7 mouse cellular contexts compared by ENCODE assay signal in genomic region chr19:53140044-53140803, GRCm38 (mm10). TPM values are rescaled to one million over a fixed set of nuclear protein-coding genes. Genes with fewer than 3 reads are reported as not detected.
DNase-seq lines count a peak whose midpoint lies in the region; ATAC-seq and TF ChIP-seq lines count a peak whose summit lies in the region.

Add3 (plus strand) TSS chr19:53140443.

- intact Hi-C loops in left cerebral cortex, adult 2 months (cut with DNase I) = loop anchor here (2.0 to 5.0 kb wide), 7 partner anchors 33 to 133 kb away; partner anchors contain the start of gene Xpnpep1

- no peak for TF ChIP-seq CTCF in left cerebral cortex, adult 2 months (IDR thresholded peaks at IDR 0.05)

- peak; percentile 45 to 56 for DNase-seq in adrenal gland, adult 18-20 months (ENCODE audit: low spot score in 2 of 2)
- peak; percentile 60 for DNase-seq in embryo, embryonic 11 days
- DNase-seq in gastrocnemius, postnatal 25 days = peak; percentile 43
- peak; percentile 64 to 74 for DNase-seq in left cerebral cortex, adult 2 months (ENCODE audit: extremely low spot score in 1 of 2, low spot score in 2 of 2)
- DNase-seq in lung, postnatal 4 days = peak; percentile 54 to 67
- DNase-seq in right cerebral cortex, adult 2 months (ENCODE audit: low spot score in 2 of 2) = peak; percentile 64 to 79

- peak within 1 kb of the TSS; percentile 83 for H3K4me3 ChIP-seq in left cerebral cortex, adult 2 months

- no peak for ATAC-seq in inflammation-experienced regulatory T-cells, adult 6 months

- H3K27ac ChIP-seq in left cerebral cortex, adult 2 months = peak within 1 kb of the TSS; percentile 94

RNA-seq across cellular contexts. Expression of gene Add3, which starts in this region (rescaled TPM):
- total RNA-seq in adrenal gland, adult 18-20 months (2021) = 10 to 100 TPM; 29.2 to 39.1 TPM
- 10 to 100 TPM; 21.4 to 24.3 TPM for total RNA-seq in gastrocnemius, postnatal 25 days (2021)
- 100 to 1,000 TPM; 100 to 138 (median 112) TPM for polyA plus RNA-seq in inflammation-experienced regulatory T-cells, adult 6 months (2017; shearing (Covaris generic))
- total RNA-seq in left cerebral cortex, adult 2 months (2021) = 10 to 100 TPM; 84.4 to 86.9 TPM
